Mouse (Mus musculus): ENCODE measurements at regions not wholly inside any gene's neighbourhood (a gene's known extent, or its start where the extent isn't known, plus 50 kb on each side); places are given as distances from the start of the nearest gene placed in this dataset.
"Not testable (repeated sequence)": the region's sequence is repeated elsewhere in the genome, so short reads cannot be mapped to it uniquely, and the experiment has no call there.

DNA sequence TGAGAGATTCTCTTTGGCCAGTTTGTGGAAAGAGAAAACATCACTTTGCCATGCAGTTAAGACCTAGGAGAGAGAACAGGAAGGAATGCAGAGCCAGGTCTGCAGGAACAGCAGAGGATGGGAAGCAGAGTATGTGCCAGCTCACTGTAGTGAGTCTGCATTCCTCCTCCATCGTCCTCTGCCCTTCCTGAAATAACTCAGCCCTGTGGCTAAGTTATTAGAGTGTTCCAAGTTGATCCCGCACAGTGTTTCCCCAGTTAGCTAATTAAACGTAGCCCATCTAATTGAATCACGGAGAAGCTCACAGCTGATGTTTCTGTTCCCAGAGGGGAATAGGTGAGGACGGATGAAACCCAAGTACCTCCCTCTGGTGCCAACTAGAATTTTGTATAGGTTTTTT is 142.3 kb upstream of the Rack1 start:
- no peak for DNase-seq (ENCODE audit: low read depth, low spot score)

GRCm38 (mm10) chr11:48661641-48662040 is 138.5 kb upstream of the Rack1 start:
- no peak for DNase-seq (ENCODE audit: low read depth, low spot score)

GRCm38 (mm10) chr11:48684781-48685314 is 115.3 kb upstream of the Rack1 start:
- DNase-seq (ENCODE audit: low read depth, low spot score): no peak

DNA sequence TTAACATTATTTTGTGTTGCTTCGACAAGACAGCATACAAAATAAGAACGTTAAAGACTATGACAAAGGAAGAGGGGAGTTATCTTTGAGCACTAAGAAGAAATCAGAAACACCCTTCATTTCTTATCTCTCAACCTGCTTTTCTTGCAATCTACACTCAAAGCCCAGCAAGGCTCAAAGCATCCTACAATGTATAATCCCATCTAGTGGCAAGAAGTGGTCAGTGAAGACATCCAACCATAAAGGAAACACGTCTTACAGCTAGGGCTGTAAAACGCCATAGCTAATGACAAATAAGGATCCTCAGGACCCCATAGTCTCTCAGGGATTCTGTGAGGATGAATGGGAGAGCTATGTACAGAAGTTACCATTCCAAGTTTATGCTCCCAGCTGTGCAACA is 110.1 kb upstream of the Rack1 start:
- DNase-seq (ENCODE audit: low read depth, low spot score): no peak

DNA sequence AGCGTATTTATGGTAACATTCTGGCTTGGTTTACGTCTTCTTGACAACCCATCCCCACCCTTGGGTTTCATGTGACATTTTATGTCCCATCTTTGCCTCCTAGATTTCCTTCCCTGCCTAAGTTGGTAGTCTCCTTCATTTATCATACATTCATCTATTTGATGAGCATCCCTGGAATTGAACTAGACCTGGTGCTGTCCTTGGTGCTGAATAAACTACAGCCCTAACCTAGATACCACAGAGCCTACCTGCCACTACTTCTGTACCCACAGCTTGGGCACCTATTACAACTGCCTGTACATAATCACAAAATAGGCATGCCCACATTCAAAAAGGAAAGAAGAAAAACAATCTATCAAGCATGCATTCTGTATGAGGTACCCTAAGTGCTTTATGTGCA is 103.8 kb upstream of the Rack1 start:
- peak; percentile 60 for DNase-seq (ENCODE audit: low read depth, low spot score)

DNA sequence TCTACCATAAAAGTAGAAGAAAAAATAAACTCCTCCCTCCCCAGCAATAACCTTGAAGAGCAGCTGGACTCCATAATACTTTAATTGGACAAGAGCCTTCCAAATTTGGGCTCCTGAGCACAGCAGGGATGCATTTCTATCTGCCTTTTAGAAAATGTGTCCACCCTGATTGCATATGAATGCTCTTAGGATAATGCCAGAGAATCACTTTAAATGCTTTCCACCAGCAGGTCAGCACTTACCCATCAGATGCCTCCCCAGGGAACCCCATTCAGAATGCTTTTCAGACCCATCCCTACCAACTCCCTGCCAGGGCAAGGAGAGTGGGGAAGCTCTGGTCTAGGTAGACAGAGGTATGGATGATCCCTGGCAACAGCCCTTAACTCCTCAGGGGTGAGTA is 102.9 kb upstream of the Rack1 start:
- DNase-seq (ENCODE audit: low read depth, low spot score): peak; percentile 85

DNA sequence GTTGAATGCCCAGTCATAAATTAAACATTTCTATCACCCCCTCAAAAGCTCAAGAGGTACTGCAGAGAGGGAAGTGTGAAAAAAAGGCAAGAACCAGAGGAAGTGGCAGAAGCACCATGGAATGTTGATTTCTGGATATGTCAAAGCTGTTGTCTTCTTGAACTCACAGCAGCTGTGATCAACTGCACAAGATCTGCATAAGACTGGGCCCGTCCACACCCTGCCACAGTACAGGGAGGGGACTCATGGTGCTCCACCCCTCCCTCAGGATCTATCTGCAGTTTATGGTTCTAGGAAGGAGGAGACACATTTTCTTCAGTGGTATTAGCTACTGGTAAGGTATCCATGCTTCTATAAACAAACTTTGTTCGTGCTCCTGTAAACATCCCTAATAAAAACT is 92.9 kb upstream of the Rack1 start:
- peak; percentile 64 for DNase-seq (ENCODE audit: low read depth, low spot score)

DNA sequence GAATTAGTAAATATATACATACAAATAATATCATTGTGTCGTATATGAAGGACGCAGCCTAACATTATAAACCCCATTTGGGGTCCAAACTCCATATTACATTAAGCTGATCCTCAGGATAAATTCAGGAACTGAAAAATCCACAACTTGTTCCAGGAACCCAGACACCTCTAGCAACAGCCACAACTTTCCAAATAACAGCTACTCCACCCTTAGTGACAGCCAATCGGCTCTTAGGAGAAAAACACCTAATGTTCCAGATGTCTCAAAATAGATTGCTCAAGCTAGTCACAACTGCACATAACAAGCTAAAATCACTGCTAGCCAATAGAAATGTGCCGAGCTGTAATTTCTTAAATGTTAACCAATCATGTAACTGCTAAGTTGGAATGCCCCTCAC is 89.2 kb upstream of the Rack1 start:
- DNase-seq (ENCODE audit: low read depth, low spot score): no peak

DNA sequence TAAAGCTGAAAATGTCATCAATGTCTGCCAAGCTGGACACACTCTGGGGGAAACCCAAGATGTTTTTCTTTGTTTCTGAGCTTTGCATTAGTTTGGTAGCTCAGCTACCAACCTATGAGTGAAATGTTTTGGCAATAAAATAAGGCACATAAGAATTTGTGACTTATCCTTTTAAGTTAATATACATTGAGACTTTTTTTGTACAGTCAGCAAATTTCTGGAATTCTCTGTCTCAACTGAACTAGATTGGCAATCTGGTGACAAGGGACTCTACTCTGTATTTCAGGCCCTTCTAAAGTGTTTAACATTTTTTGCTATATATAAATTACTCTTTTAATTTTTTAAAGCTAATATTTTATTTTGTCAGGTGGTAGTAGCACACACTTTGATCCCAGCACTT is 76.1 kb upstream of the Rack1 start:
- DNase-seq (ENCODE audit: low read depth, low spot score): no peak

DNA sequence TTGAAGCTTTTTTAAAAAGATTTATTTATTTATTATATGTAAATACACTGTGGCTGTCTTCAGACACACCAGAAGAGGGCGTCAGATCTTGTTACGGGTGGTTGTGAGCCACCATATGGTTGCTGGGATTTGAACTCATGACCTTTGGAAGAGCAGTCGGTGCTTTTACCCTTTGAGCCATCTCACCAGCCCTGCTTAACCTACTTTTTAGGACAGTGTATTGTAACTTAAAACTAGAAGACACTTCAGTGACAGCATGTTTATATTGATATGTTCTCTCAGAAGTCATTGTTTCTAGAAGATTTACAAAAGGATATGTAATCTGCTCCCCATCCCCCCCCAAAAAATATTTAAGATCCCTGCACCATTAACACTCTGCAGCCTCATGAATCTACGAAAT is 69.3 kb upstream of the Rack1 start:
- DNase-seq (ENCODE audit: low read depth, low spot score): not testable (repeated sequence)

DNA sequence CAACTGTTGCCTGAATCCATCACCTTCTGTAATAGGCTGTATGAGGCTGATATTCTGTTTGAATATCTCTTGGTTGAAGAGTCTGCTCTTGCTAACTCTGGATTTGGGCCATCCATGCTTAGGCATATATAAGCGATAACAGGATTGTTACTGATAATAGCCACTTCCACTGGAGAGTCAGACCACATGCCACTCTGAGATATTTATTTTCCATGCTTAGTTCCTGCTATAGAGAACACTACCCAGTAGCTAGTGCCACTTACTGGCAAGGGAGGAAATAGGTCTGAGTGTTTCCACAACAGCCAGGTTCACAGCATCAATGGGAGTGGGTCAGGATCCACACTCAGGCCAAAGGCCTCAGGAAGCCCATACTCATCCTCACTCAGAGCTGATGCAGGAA is 53.6 kb upstream of the Rack1 start:
- no peak for DNase-seq (ENCODE audit: low read depth, low spot score)

GRCm38 (mm10) chr11:48748066-48748465 is 52.1 kb upstream of the Rack1 start:
- DNase-seq (ENCODE audit: low read depth, low spot score): no peak

Measured in ES-CJ7 (cell line).